Comparison of ENCODE assay signal across 32 mouse cellular contexts in genomic region chr7:139963814-139964213, GRCm38 (mm10). TPM values are rescaled to one million over a fixed set of nuclear protein-coding genes. Genes with fewer than 3 reads are reported as not detected.
DNase-seq lines count a peak whose midpoint lies in the region; ATAC-seq and TF ChIP-seq lines count a peak whose summit lies in the region.
"Had no signal": no experiment of that assay in that cellular context is flagged by ENCODE, and none has a peak within 500 bp of the region (broad histone marks: within the 10 kb centered on the region; RNA-seq: fewer than 3 reads in every experiment).

No protein-coding gene starts in this region.

- no peak for TF ChIP-seq CTCF in midbrain, postnatal 0 days (IDR thresholded peaks at IDR 0.05)

- no peak overlapping the region for H3K27ac ChIP-seq in midbrain, embryonic 11.5 days (ENCODE audit: low read depth, low read length)
- no peak overlapping the region for H3K27ac ChIP-seq in midbrain, postnatal 0 days (ENCODE audit: low read depth, low read length)
- H3K27ac ChIP-seq: embryonic facial prominence, embryonic 13.5 days; embryonic facial prominence, embryonic 15.5 days; forebrain, embryonic 10.5 days; forebrain, embryonic 12.5 days had no signal

- H3K4me3 ChIP-seq in midbrain, embryonic 11.5 days (ENCODE audit: low read depth, low read length): no peak overlapping the region
- no peak overlapping the region for H3K4me3 ChIP-seq in midbrain, postnatal 0 days (ENCODE audit: low read depth, low read length)
- H3K4me3 ChIP-seq: embryonic facial prominence, embryonic 13.5 days; embryonic facial prominence, embryonic 15.5 days; erythroblast, embryonic 14.5 days; forebrain, embryonic 10.5 days; forebrain, embryonic 12.5 days had no signal

- no peaks in the 10 kb centered on the region for H3K4me1 ChIP-seq in midbrain, embryonic 11.5 days (ENCODE audit: control insufficient read depth, insufficient read depth, low read length)
- H3K4me1 ChIP-seq in midbrain, postnatal 0 days (ENCODE audit: insufficient read depth, low read length): no peaks in the 10 kb centered on the region
- H3K4me1 ChIP-seq: embryonic facial prominence, embryonic 13.5 days; embryonic facial prominence, embryonic 15.5 days; forebrain, embryonic 12.5 days had no signal

- ATAC-seq in midbrain, embryonic 11.5 days (ENCODE audit: low FRiP score): no peak
- no peak for ATAC-seq in midbrain, postnatal 0 days (ENCODE audit: low FRiP score)
- ATAC-seq: activated CD4-positive, CD25-positive, alpha-beta regulatory T cell, adult 4 months; CD4-positive, CD25-positive, alpha-beta regulatory T cell, adult 4 months; forebrain, embryonic 14.5 days; forebrain, embryonic 16.5 days had no signal

- no peaks in the 10 kb centered on the region for H3K9me3 ChIP-seq in midbrain, embryonic 11.5 days (ENCODE audit: control insufficient read depth, low read length)
- no peaks in the 10 kb centered on the region for H3K9me3 ChIP-seq in midbrain, postnatal 0 days (ENCODE audit: low read length)
- H3K9me3 ChIP-seq: embryonic facial prominence, embryonic 13.5 days; embryonic facial prominence, embryonic 15.5 days; forebrain, embryonic 10.5 days; forebrain, embryonic 12.5 days; G1E had no signal

- no peak overlapping the region for H3K9ac ChIP-seq in midbrain, embryonic 11.5 days (ENCODE audit: low read length)
- H3K9ac ChIP-seq in midbrain, postnatal 0 days (replicated peaks; ENCODE audit: low read length, poor library complexity, severe bottlenecking): no peak overlapping the region
- H3K9ac ChIP-seq: embryonic facial prominence, embryonic 13.5 days; embryonic facial prominence, embryonic 15.5 days; forebrain, embryonic 12.5 days had no signal

- H3K4me2 ChIP-seq in midbrain, embryonic 11.5 days: no peak overlapping the region
- H3K4me2 ChIP-seq in midbrain, postnatal 0 days (ENCODE audit: low read depth, low read length, poor library complexity, severe bottlenecking): no peak overlapping the region
- H3K4me2 ChIP-seq: embryonic facial prominence, embryonic 13.5 days; embryonic facial prominence, embryonic 15.5 days; forebrain, embryonic 12.5 days had no signal

- no peaks in the 10 kb centered on the region for H3K36me3 ChIP-seq in midbrain, embryonic 11.5 days (ENCODE audit: control insufficient read depth, insufficient read depth, low read length)
- no peaks in the 10 kb centered on the region for H3K36me3 ChIP-seq in midbrain, postnatal 0 days (ENCODE audit: insufficient read depth, low read length)
- H3K36me3 ChIP-seq: embryonic facial prominence, embryonic 13.5 days; embryonic facial prominence, embryonic 15.5 days; forebrain, embryonic 10.5 days; forebrain, embryonic 12.5 days; G1E had no signal

- H3K27me3 ChIP-seq in midbrain, embryonic 11.5 days (ENCODE audit: control insufficient read depth, insufficient read depth, low read length): 0 out of 2 replicates have a peak, but pooled peaks cover 2% of the 10 kb centered on the region
- 0 out of 2 replicates have a peak, but pooled peaks cover 3% of the 10 kb centered on the region for H3K27me3 ChIP-seq in midbrain, postnatal 0 days (ENCODE audit: insufficient read depth, low read length)
- H3K27me3 ChIP-seq: CH12.LX; embryonic facial prominence, embryonic 15.5 days; Patski had no signal

- 70% methylated on average over 4 of the region's 4 CpGs for WGBS in midbrain, embryonic 11.5 days
- WGBS in midbrain, postnatal 0 days: 61% methylated on average over 4 of the region's 4 CpGs

- DNase-seq in midbrain, embryonic 11.5 days (ENCODE audit: low spot score, missing footprints): peak; percentile 35
- DNase-seq in midbrain, postnatal 0 days (ENCODE audit: low spot score): no peak
- DNase-seq in ovary, postnatal 36 days (ENCODE audit: low spot score): peak; percentile 53
- DNase-seq in ovary, postnatal 14 days (ENCODE audit: low spot score): no peak
- DNase-seq in testis, postnatal 14 days (ENCODE audit: low spot score): peak; percentile 75
- DNase-seq in layer of hippocampus, postnatal 10 days (ENCODE audit: low spot score in 2 of 2): no peak
- DNase-seq: adrenal gland, adult 8-10 months; adrenal gland, postnatal 14 days; adrenal gland, postnatal 36 days; B cell, adult 2 months; cerebellum, adult 11 months; cerebellum, adult 18-20 months; cerebellum, adult 8-10 months; cerebellum, adult 9-11 months; cerebellum, postnatal 14 days; cerebellum, postnatal 36 days; embryo, embryonic 11 days had no signal

RNA-seq across cellular contexts. Expression of gene 6430531B16Rik, which starts 14.7 kb away (rescaled TPM):
- 0.34 and 1.2 TPM in 2 replicates for polyA plus RNA-seq in midbrain, embryonic 11.5 days (2014; fragmentation: Nextera tagmentation; extraction: Ambion mirVana)
- 1.0 and 1.6 TPM in 2 replicates for total RNA-seq in midbrain, postnatal 0 days (2014; rRNA removed)
- 1.5 and 1.6 TPM in 2 replicates for polyA plus RNA-seq in midbrain, postnatal 0 days (2015; fragmentation: Nextera tagmentation; extraction: Ambion mirVana)
- total RNA-seq in layer of hippocampus, postnatal 10 days (2021): 1 to 10 TPM in 1 of 2 experiments, under 1 TPM in 1; 0.87 to 1.0 TPM
- total RNA-seq: adrenal gland, adult 18-20 months; adrenal gland, postnatal 14 days; adrenal gland, postnatal 36 days; common myeloid progenitor, adult 5-6 weeks had no signal
- polyA plus RNA-seq: erythroblast, embryonic 14.5 days; G1E had no signal

RNA-seq across cellular contexts. Expression of gene Utf1, which starts 20.2 kb away (rescaled TPM):
- polyA plus RNA-seq in midbrain, embryonic 11.5 days (2014; fragmentation: Nextera tagmentation; extraction: Ambion mirVana): not detected in 2 replicates
- not detected in 2 replicates for total RNA-seq in midbrain, postnatal 0 days (2014; rRNA removed)
- polyA plus RNA-seq in midbrain, postnatal 0 days (2015; fragmentation: Nextera tagmentation; extraction: Ambion mirVana): not detected in 2 replicates
- not detected for total RNA-seq in layer of hippocampus, postnatal 10 days (2021)
- total RNA-seq: adrenal gland, adult 18-20 months; adrenal gland, adult 8-10 months; adrenal gland, postnatal 14 days; adrenal gland, postnatal 36 days; CH12.LX; common myeloid progenitor, adult 5-6 weeks; G1E had no signal
- polyA plus RNA-seq: embryonic facial prominence, embryonic 11.5 days; erythroblast, embryonic 14.5 days; forebrain, embryonic 10.5 days; forebrain, embryonic 12.5 days; forebrain, embryonic 14.5 days; forebrain, embryonic 16.5 days; G1E; Patski had no signal

RNA-seq across cellular contexts. Expression of gene Adam8, which starts 28.5 kb away (rescaled TPM):
- polyA plus RNA-seq in midbrain, embryonic 11.5 days (2014; fragmentation: Nextera tagmentation; extraction: Ambion mirVana): 1.8 TPM in 2 replicates
- 1.2 and 2.7 TPM in 2 replicates for total RNA-seq in midbrain, postnatal 0 days (2014; rRNA removed)
- 0.42 and 0.53 TPM in 2 replicates for polyA plus RNA-seq in midbrain, postnatal 0 days (2015; fragmentation: Nextera tagmentation; extraction: Ambion mirVana)
- total RNA-seq in layer of hippocampus, postnatal 10 days (2021): 1 to 10 TPM; 1.3 to 2.4 TPM

Comparison
In these comparisons a context has a peak if more than half of its experiments do, and no peak if none do; other contexts are left out.
1. DNase-seq: peak in midbrain, embryonic 11.5 days (single experiment), ovary, postnatal 36 days (single experiment) and testis, postnatal 14 days (single experiment); none in midbrain, postnatal 0 days (single experiment), ovary, postnatal 14 days (single experiment) and layer of hippocampus, postnatal 10 days (0 of 2).